Mouse (Mus musculus) heart, postnatal 0 days (tissue): Measurements from ENCODE around the gene Ncbp2.

Experiments
- CTCF ChIP-seq: IDR thresholded peaks from 2 replicates; pipeline ENCODE4 v1.5.1; 2016; ENCODE audit warnings: antibody characterized with exemption, control low read depth, low read depth
- EP300 ChIP-seq: IDR thresholded peaks from 2 replicates; pipeline ENCODE4 v1.6.1; 2016; ENCODE audit warnings: antibody characterized with exemption, low read depth

GRCm38 (mm10) chr16:31901886-31902285 is 46.4 kb upstream of the Ncbp2 start:
- TF ChIP-seq CTCF (no peak), EP300 (no peak)
